Mouse (Mus musculus): ENCODE measurements around the gene Msh6.

GRCm38 (mm10) chr17:87974629-87975228, at the start of gene Msh6:
- no peak for TF ChIP-seq CTCF (IDR thresholded peaks at IDR 0.05; ENCODE audit: low read depth)
- no peak for TF ChIP-seq EP300 (optimal IDR thresholded peaks at IDR 0.05)
